Mouse (Mus musculus): ENCODE measurements around the gene Hydin.

DNA sequence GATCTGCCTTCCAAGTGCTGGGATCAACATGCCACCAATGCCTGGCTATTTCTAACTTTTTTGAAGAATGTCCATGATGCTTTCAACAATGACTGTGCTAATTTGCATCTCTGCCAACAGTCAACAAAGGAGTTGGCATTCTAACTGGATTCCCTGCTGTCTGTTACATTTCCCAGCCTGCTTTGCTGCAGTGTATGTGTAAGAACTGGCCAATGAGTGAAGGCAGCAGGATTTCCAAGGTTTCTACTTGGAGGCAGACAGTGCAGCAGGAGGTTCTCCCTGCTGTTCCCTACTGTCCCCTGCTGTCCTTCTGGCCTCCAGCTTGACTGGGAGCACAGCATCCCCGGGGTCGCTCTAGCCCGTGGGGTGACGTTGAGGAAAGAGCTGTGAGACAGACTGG, 52.8 kb downstream of the Hydin start:
- TF ChIP-seq CTCF (IDR thresholded peaks at IDR 0.05; ENCODE audit: low read depth) (no peak), EP300 (IDR thresholded peaks at IDR 0.05; ENCODE audit: low read depth) (no peak)

Measured in liver, postnatal 0 days (tissue).